Mouse (Mus musculus) CH12.LX (cell line): ENCODE data around the gene Cdcp1.

Experiments
- CTCF ChIP-seq, 2 experiments: IDR thresholded peaks in 1 of 2; conservative IDR thresholded peaks in 1 of 2; 2 replicates each; pipeline ENCODE4 v1.5.1; 2011 to 2012; ENCODE audit warnings: low read depth in 2 of 2, low read length in 2 of 2, improper control_type of control experiment in 1 of 2, inconsistent platforms in 1 of 2, mild to moderate bottlenecking in 1 of 2, moderate library complexity in 1 of 2
- EP300 ChIP-seq: IDR thresholded peaks from 2 replicates; pipeline ENCODE4 v1.6.1; 2011; ENCODE audit warnings: low read length, improper control_type of control experiment
- MAX ChIP-seq: IDR thresholded peaks from 2 replicates; pipeline ENCODE4 v1.6.1; 2011; ENCODE audit warnings: low read length, improper control_type of control experiment
- POLR2A ChIP-seq: IDR thresholded peaks from 2 replicates; pipeline ENCODE4 v1.6.1; 2011; ENCODE audit warnings: low read depth, mild to moderate bottlenecking, improper control_type of control experiment, low read length
- USF2 ChIP-seq: conservative IDR thresholded peaks from 2 replicates; pipeline ENCODE4 v1.6.1; 2011; ENCODE audit warnings: low read depth, low read length, improper control_type of control experiment

- TF ChIP-seq POLR2A (no peak), USF2 (no peak), CTCF (conservative IDR thresholded peaks at IDR 0.05 in 1 of 2, IDR thresholded peaks at IDR 0.05 in 1 of 2; ENCODE audit: low read depth in 2 of 2, low read length in 2 of 2) (no peak), MAX (no peak), EP300 (no peak)
Observed at GRCm38 (mm10) chr9:123161792-123162191, 54.0 kb downstream of the Cdcp1 start.
